Mouse (Mus musculus) testis, postnatal 14 days (tissue): Measurements from ENCODE around the gene Vwa5b1.

Experiments
- DNase-seq: peaks from one replicate; pipeline ENCODE4 v3.0.0; 2021; ENCODE audit warnings: low spot score

The Vwa5b1 gene

GRCm38 (mm10) chr4:138530011-138530410 is 105.7 kb downstream of the Vwa5b1 start:
- no peak for DNase-seq

DNA sequence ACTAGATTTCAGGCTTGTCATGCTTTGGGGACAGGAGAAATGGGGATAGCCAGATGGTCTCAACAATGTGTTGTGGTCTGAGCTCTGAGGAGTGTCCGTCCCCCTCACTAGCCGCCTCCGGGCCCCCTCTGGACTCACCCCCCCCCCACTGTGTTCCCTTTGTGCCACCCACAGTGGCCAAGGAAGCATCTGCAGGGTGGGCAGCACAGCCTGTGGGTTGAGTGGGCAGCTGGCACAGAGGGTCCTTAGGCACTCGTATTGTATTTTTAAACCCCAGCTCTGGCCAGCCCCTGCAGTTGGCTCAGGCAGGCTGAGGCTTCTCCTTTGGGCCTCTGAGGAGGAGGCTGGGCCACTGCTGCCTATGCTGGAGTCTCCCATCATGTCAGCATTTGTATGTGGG is 110.0 kb downstream of the Vwa5b1 start:
- no peak for DNase-seq

- DNase-seq, result no peak
These were observed 110.9 kb downstream of the Vwa5b1 start for GRCm38 (mm10) chr4:138524769-138525168.

GRCm38 (mm10) chr4:138523775-138524174 is 111.9 kb downstream of the Vwa5b1 start:
- DNase-seq, result no peak

GRCm38 (mm10) chr4:138522296-138522695 is 113.4 kb downstream of the Vwa5b1 start:
- DNase-seq, result no peak

GRCm38 (mm10) chr4:138517153-138517789 is 118.4 kb downstream of the Vwa5b1 start:
- DNase-seq, result no peak

DNA sequence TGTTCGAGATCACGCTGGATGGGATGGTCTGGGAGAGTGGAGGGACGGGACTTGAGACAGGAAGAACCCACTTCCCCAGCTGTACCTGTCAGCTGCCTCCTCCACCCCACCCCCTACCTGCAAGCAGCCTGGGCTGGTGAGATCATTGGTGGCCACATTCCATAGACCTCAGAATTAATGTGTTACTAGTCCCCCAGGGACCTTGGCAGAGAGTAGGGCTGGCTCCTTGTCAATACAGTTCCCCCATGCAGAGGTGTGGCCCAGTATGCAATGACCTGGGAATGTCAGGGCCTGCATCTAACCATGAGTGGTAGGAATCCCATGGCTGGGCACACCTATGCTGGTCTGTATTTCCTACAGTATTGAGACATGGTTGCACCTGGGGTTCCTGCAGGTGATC is 119.2 kb downstream of the Vwa5b1 start:
- no peak for DNase-seq
